Mouse (Mus musculus) liver, adult 2 months (tissue): ENCODE data around the gene Khk.

Experiments used
- CTCF ChIP-seq: fragments of 200-500 bp; IDR thresholded peaks from 2 replicates; pipeline ENCODE4 v1.5.1; 2011; ENCODE audit warnings: low read depth, low read length, control low read depth
- POLR2A ChIP-seq: fragments of 200-500 bp; IDR thresholded peaks from 2 replicates; pipeline ENCODE4 v1.6.1; 2011; ENCODE audit warnings: low read length, control low read depth; ENCODE audit not compliant: insufficient read depth; ENCODE audit errors: extremely low read depth

DNA sequence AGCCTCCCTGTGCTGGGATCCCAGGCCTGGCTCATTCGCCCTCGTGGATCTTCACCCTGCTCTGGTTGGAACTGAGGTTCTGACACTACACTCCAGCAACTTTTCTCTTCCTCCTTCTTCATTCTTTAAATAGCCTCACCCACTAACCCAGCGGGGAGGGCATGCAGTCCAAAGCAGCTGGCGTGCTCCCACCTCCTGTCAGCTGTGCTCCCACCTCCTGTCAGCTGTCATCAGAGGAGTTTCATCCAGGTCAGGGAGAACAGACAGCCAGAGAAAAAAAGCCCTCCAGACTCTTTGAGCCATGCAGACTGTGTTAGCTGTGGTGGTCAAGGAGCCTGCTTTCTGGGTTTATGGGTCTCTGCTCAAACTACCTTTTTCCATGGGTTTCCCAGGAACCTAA lies 10.1 kb downstream of the Khk start:
- TF ChIP-seq CTCF (no peak), POLR2A (no peak)
